Mouse (Mus musculus) adrenal gland, postnatal 14 days (tissue): ENCODE results near the gene Gbf1. TPM values are rescaled to one million over a fixed set of nuclear protein-coding genes. Genes with fewer than 3 reads are reported as not detected.
A peak's percentile ranks its signal among the peaks of the same experiment; 100 is the strongest.
"Not testable (repeated sequence)": the region's sequence is repeated elsewhere in the genome, so short reads cannot be mapped to it uniquely, and the experiment has no call there.

Source experiments
- DNase-seq: peaks from one replicate; pipeline ENCODE4 v3.0.0; 2021; ENCODE audit warnings: mixed read lengths
- total RNA-seq: library from RNA; stranded (reverse); gene quantifications from 2 replicates; pipeline ENCODE4 v1.2.3, GENCODE M21; 2021

Gene Gbf1
- total RNA-seq, 1 experiment from 2014 or later = 62.8 TPM

GRCm38 (mm10) chr19:46147511-46148371, 4.6 kb upstream of the Gbf1 start, which contains the start of gene Pitx3:
Pitx3 (minus strand) TSS chr19:46148326.
- peak; percentile 47 for DNase-seq

DNA sequence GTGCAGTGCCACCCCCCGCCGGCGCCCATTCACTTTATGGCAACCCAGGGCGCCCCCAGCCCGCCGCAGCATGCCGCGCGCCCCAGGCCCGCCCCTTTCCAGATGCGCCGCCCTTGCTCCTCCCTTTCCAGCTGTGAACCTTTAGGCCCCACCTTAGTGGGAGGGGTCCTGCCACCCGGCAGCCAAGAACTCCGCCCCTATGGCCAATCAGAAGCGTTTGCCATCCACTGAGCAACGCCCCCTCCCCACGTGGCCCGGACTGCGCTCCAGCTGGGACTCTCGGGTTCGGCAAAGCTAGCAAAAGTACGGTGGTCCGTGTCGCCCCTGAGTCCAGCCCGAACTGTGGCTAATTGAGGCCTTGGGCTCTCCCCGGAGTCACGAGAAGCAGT, 3.9 kb upstream of the Gbf1 start:
- DNase-seq = peak; percentile 96

GRCm38 (mm10) chr19:46149091-46149490, 3.2 kb upstream of the Gbf1 start:
- DNase-seq = no peak

GRCm38 (mm10) chr19:46165950-46166349, 13.6 kb downstream of the Gbf1 start:
- no peak for DNase-seq

DNA sequence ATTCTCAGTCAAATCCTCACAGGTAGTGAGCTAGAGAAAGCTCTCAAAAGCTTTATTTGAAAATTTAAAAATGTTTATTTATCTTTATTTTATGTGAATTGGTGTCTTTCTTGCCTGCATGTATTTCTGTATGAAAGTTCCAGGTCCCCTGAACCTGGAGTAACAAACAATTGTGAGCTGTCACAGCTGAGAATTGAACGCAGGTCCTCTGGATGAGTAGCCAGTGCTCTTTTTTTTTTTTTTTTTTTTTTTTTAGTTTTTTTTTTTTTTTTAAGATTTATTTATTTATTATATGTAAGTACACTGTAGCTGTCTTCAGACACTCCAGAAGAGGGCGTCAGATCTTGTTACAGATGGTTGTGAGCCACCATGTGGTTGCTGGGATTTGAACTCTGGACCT, 14.9 kb downstream of the Gbf1 start:
- DNase-seq = not testable (repeated sequence)

DNA sequence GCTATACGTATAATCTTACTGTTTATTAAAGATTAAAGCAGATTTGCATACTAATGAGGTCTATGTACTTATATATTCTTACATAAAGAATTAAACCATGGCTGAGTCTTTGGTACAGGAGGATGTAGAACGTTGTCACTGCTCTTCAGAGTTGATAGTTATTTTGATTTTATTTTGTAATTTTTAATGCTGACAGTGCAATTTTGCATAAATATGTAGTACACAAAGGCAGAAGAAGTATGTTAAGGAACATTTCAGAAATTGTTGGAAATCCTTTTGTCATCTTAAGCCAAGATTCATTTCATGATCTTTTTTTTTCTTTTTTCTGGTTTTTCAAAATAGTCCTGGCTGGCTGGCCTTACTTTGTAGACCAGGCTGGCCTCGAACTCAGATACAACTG, 17.1 kb downstream of the Gbf1 start:
- no peak for DNase-seq

DNA sequence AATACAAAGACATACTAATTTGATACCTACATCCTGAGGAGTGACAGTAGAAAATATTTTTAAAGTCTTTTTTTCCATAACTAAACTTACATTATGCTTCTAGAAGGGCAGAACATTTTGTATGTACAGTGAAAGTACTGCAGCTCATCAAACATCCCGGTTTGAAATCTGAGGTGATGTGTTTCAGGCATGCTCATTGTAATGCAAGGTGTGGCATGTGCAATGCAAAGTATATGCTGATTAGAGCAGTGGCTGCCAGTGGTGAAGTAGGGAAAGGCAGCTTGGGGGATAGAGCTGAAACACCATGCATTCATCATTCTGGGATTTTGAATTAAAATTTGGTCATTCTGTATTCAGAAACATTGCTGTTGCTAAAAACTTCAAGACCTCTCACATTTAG, 17.6 kb downstream of the Gbf1 start:
- no peak for DNase-seq

GRCm38 (mm10) chr19:46172541-46172940, 20.2 kb downstream of the Gbf1 start:
- DNase-seq = no peak

DNA sequence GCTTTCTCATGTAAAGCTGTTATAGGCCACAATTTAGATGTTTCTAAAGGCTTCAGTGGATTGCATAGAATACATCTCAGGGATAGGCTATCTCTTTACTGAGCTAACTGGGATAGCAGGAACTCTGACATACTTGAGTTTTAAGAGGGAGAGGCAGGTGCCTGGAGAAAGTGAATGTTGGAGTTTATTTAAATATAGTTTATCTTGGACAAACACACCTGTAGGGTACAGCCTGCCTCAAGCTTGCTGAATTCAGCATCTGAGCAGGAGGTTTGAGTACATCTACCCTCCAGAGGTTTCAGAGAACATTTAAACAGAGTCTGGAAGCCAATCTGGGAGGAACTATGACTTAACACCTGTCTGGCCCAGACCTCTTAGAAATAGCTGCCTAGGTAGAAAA, 22.9 kb downstream of the Gbf1 start:
- DNase-seq = no peak

- no peak for DNase-seq
These were observed 24.7 kb downstream of the Gbf1 start for GRCm38 (mm10) chr19:46177046-46177445.

GRCm38 (mm10) chr19:46180274-46180673, 28.0 kb downstream of the Gbf1 start:
- no peak for DNase-seq

DNA sequence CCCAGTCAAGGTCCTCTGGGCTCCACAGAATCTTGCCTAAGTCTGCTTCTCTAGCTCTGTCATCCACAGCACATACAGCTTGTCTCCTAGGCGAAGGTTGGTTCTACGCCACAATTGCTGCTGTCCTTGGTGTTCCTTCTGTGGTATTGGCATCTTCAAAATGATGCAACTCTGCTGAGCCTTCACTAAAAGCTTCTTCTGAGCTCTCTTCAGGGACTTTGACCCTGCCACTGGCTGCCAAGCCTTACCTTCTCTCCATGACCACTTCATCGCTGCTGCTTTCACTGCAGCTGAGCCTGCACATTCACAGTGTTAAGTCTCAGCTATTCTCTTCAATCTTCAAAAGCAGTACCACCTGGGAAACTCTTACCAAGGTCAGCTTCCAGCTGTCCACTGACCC, 29.9 kb downstream of the Gbf1 start:
- DNase-seq = peak; percentile 10

DNA sequence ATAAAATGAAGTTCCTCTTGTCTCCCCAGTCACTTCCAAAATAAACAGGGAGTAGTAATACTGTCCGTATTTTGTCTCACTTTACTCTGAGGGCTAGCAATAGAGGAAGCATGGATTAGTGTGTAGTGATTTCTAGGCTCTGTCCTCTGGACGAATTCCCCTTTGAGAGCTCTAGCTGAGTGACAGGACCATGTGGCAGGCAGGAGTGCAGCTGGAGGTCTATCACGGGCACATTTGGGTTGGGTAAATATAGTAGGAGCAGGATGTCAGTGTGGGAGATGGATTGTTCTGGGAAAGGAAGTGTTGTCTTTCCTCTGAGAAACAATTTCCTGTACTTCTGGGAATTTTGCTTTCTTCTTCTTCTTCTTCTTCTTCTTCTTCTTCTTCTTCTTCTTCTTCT, 34.3 kb downstream of the Gbf1 start:
- peak; percentile 6 for DNase-seq

- DNase-seq = no peak
These were observed 34.9 kb downstream of the Gbf1 start for GRCm38 (mm10) chr19:46187203-46187602.

GRCm38 (mm10) chr19:46198293-46198692, 46.0 kb downstream of the Gbf1 start:
- no peak for DNase-seq

DNA sequence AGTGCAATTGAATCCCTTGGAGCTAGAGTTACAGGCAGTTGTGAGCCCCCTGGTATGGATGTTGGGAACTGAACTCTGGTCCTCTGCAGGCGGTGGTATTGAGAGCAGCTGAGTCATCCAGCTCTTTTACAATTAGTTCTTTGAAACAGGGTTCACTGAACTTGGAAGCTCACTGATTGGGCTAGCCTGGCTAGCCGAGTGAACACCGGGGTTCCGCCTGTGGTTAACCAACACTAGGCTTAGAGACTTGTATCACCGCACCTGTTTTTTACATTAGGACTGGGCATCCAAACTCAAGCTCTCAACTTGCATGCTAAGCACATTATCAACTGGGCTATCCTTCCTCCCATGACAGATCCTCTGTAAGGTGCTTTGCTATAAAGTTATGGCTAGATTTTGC, 46.6 kb downstream of the Gbf1 start:
- no peak for DNase-seq

GRCm38 (mm10) chr19:46204166-46204565, 51.9 kb downstream of the Gbf1 start:
- DNase-seq = no peak

- DNase-seq = no peak
These were observed 53.4 kb downstream of the Gbf1 start for GRCm38 (mm10) chr19:46205680-46206079.

DNA sequence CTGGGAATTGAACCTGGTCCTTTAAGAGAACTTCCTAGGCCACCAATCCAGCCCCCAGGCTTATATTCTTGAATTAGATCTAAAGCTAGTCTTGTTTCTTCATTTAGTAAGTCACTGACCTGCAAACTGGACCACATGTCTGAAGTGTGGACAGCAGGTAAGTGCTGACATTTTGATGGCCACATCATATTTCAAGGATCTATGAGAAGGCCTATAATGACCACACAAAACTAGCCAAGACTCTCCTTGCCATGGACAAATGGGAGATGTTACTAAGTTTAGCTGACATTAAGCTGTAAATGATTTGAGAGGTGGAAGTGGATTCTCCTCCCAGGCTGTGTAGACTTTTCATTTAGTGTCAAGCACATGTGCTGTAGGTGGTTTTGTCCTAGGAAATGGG, 58.6 kb downstream of the Gbf1 start:
- DNase-seq = no peak

DNA sequence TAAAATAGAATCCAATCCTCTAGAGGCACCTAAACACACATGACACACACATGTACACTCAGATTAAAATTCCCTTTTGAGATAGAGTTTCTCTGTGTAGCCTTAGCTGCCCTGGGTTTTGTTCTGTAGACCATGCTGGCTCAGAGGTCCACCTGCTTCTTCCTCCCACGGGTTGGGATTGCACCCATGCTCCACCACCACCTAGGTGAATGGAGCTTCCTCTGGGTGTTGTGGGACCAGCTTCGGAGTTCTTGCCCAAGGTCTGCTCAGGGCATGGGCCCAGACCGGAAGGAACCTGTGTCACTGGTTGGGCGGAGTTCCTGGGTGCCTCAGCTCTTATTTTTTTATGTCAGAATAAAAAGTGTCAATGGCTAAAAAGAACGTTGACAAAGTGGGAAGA, 62.2 kb downstream of the Gbf1 start:
- no peak for DNase-seq

- DNase-seq = no peak
These were observed 63.1 kb downstream of the Gbf1 start for GRCm38 (mm10) chr19:46215401-46215800.

DNA sequence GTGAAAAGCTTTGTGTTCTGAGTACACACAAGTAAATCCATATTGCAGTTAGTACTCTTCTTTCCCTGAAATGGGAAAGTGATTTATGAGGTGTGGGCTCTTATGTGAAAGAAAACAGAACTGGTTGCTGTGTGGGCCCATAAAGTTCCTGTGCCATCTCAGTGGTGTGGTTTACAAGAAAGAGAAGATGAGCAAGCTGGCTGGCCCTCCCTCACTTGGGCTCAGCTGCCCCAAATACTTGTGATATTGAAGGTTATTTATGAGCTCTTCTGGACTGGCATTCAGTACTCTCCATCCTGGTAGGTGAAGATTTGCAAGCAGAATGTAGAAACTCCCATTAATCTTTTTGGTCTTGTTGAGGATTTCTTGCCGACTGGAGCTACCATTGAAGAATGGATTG, 64.4 kb downstream of the Gbf1 start:
- no peak for DNase-seq

DNA sequence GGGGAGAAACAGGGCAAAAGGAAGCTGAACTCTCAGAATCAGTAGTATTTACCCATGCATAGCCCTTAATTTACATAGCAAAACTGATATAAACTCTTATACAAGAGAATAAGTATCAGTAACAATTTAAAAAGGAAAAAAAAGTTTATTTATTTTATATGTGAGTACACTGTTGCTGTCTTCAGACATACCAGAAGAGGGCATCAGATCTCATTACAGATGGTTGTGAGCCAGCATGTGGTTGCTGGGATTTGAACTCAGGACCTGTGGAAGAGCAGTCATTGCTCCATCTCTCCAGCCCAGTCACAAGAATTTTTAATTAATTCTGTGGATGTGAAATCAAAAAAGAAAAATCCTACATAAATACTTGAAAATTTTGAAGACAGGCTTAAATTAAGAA, 65.0 kb downstream of the Gbf1 start:
- DNase-seq = not testable (repeated sequence)

GRCm38 (mm10) chr19:46220116-46220515, 67.8 kb downstream of the Gbf1 start:
- no peak for DNase-seq
